In genomic region chr10:119014731-119015130, GRCm38 (mm10) we compare ENCODE assay signal across 13 mouse cellular contexts.
"Had no signal": no experiment of that assay in that cellular context is flagged by ENCODE, and none has a peak within 500 bp of the region (broad histone marks: within the 10 kb centered on the region; RNA-seq: fewer than 3 reads in every experiment).

No protein-coding gene starts in this region.

- ATAC-seq: intestine, embryonic 15.5 days had no signal

- H3K9me3 ChIP-seq: intestine, embryonic 15.5 days; limb, embryonic 13.5 days; neural tube, embryonic 15.5 days had no signal

- H3K27ac ChIP-seq: intestine, embryonic 15.5 days; kidney, postnatal 0 days; limb, embryonic 13.5 days; liver, embryonic 14.5 days; neural tube, embryonic 15.5 days had no signal

- H3K9ac ChIP-seq: intestine, embryonic 15.5 days; limb, embryonic 13.5 days; liver, embryonic 14.5 days; lung, embryonic 14.5 days; neural tube, embryonic 15.5 days had no signal

- H3K36me3 ChIP-seq: intestine, embryonic 15.5 days; limb, embryonic 13.5 days; neural tube, embryonic 15.5 days had no signal

- H3K4me2 ChIP-seq: intestine, embryonic 15.5 days; limb, embryonic 13.5 days; lung, embryonic 14.5 days; neural tube, embryonic 15.5 days had no signal

- DNase-seq: kidney, adult 8-10 months; kidney, postnatal 36 days; left cerebral cortex, postnatal 4 days; lung, embryonic 14.5 days; right cerebral cortex, adult 18-20 months; thymus, adult 18-20 months; thymus, postnatal 14 days had no signal

- H3K27me3 ChIP-seq: intestine, embryonic 15.5 days; limb, embryonic 13.5 days; neural tube, embryonic 15.5 days had no signal

- H3K4me3 ChIP-seq: intestine, embryonic 15.5 days; limb, embryonic 13.5 days; myocyte; neural tube, embryonic 15.5 days had no signal

- H3K4me1 ChIP-seq: neural tube, embryonic 15.5 days had no signal
